Mouse (Mus musculus): Measurements from ENCODE around the gene Gramd1c.

The Gramd1c gene

GRCm38 (mm10) chr16:44018986-44019548, 44.1 kb downstream of the Gramd1c start:
- DNase-seq (ENCODE audit: low read depth, low spot score), result no peak

GRCm38 (mm10) chr16:44018372-44018771, 44.8 kb downstream of the Gramd1c start:
- DNase-seq (ENCODE audit: low read depth, low spot score), result no peak

GRCm38 (mm10) chr16:44017707-44018106, 45.4 kb downstream of the Gramd1c start:
- DNase-seq (ENCODE audit: low read depth, low spot score), result no peak

- peak; percentile 24 for DNase-seq (ENCODE audit: low read depth, low spot score)
Observed at GRCm38 (mm10) chr16:44016164-44016563, 47.0 kb downstream of the Gramd1c start.

GRCm38 (mm10) chr16:44015416-44016158, 47.6 kb downstream of the Gramd1c start:
- no peak for DNase-seq (ENCODE audit: low read depth, low spot score)

GRCm38 (mm10) chr16:44011010-44011409, 52.1 kb downstream of the Gramd1c start:
- no peak for DNase-seq (ENCODE audit: low read depth, low spot score)

- DNase-seq (ENCODE audit: low read depth, low spot score), result no peak
Observed at GRCm38 (mm10) chr16:44002086-44002485, 61.1 kb downstream of the Gramd1c start.

- no peak for DNase-seq (ENCODE audit: low read depth, low spot score)
Observed at GRCm38 (mm10) chr16:43999541-43999940, 63.6 kb downstream of the Gramd1c start.

- DNase-seq (ENCODE audit: low read depth, low spot score), result no peak
Observed at GRCm38 (mm10) chr16:43999111-43999510, 64.0 kb downstream of the Gramd1c start.

- DNase-seq (ENCODE audit: low read depth, low spot score), result no peak
Observed at GRCm38 (mm10) chr16:43994623-43995022, 68.5 kb downstream of the Gramd1c start.

GRCm38 (mm10) chr16:43986299-43986698, 76.8 kb downstream of the Gramd1c start:
- DNase-seq (ENCODE audit: low read depth, low spot score), result no peak

- DNase-seq (ENCODE audit: low read depth, low spot score), result no peak
Observed at GRCm38 (mm10) chr16:43980110-43980609, 83.0 kb downstream of the Gramd1c start.

GRCm38 (mm10) chr16:43979328-43980109, 83.6 kb downstream of the Gramd1c start, which contains the start of gene Zdhhc23:
Gene Zdhhc23 (minus strand): TSS chr16:43979791.
- DNase-seq (ENCODE audit: low read depth, low spot score), result no peak

GRCm38 (mm10) chr16:43979010-43979327, 84.2 kb downstream of the Gramd1c start:
- DNase-seq (ENCODE audit: low read depth, low spot score), result peak; percentile 55

- no peak for DNase-seq (ENCODE audit: low read depth, low spot score)
Observed at GRCm38 (mm10) chr16:43973606-43974220, 89.4 kb downstream of the Gramd1c start.

GRCm38 (mm10) chr16:43973147-43973546, 90.0 kb downstream of the Gramd1c start:
- DNase-seq (ENCODE audit: low read depth, low spot score), result no peak

GRCm38 (mm10) chr16:43972391-43972790, 90.8 kb downstream of the Gramd1c start:
- DNase-seq (ENCODE audit: low read depth, low spot score), result no peak

- no peak for DNase-seq (ENCODE audit: low read depth, low spot score)
Observed at GRCm38 (mm10) chr16:43971741-43972140, 91.4 kb downstream of the Gramd1c start.

GRCm38 (mm10) chr16:43971189-43971588, 92.0 kb downstream of the Gramd1c start:
- DNase-seq (ENCODE audit: low read depth, low spot score), result no peak

GRCm38 (mm10) chr16:43970426-43970825, 92.7 kb downstream of the Gramd1c start:
- no peak for DNase-seq (ENCODE audit: low read depth, low spot score)

- DNase-seq (ENCODE audit: low read depth, low spot score), result no peak
Observed at GRCm38 (mm10) chr16:43965781-43966389, 97.3 kb downstream of the Gramd1c start.

- no peak for DNase-seq (ENCODE audit: low read depth, low spot score)
Observed at GRCm38 (mm10) chr16:43963780-43964179, 99.4 kb downstream of the Gramd1c start.
